Mouse (Mus musculus) liver, adult 2 months (tissue): ENCODE data around the gene Zbtb7b.

Experiments
- CTCF ChIP-seq: fragments of 200-500 bp; IDR thresholded peaks from 2 replicates; pipeline ENCODE4 v1.5.1; 2011; ENCODE audit warnings: low read depth, low read length, control low read depth
- POLR2A ChIP-seq: fragments of 200-500 bp; IDR thresholded peaks from 2 replicates; pipeline ENCODE4 v1.6.1; 2011; ENCODE audit warnings: low read length, control low read depth; ENCODE audit not compliant: insufficient read depth; ENCODE audit errors: extremely low read depth

DNA sequence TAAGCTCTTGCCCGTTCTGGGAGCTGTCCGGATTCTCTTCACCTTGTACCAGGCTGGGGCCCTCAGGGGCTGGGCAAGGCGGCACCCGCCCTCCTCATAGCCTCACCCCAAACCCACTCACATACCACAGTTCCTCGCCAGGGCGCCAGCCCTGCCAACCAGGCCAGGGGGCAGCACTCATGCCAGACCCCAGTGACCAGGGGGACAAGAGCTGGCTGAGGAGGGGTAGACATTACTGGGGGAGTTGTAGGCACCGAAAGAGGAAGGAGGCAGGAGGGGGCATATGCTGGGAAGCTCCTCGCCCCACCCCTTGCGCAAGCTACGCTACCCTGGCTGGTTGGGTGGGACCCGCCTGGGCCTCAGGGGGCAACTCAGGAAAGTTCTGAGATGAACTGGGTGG lies 6.9 kb downstream of the Zbtb7b start:
- no peak for TF ChIP-seq CTCF
- TF ChIP-seq POLR2A, result no peak
